Comparison of ENCODE assay signal across 11 mouse cellular contexts in genomic region chr16:92139386-92140261, GRCm38 (mm10).
A peak's percentile ranks its signal among the peaks of the same experiment; 100 is the strongest.
DNase-seq lines count a peak whose midpoint lies in the region; ATAC-seq lines count a peak whose summit lies in the region.
"Had no signal": no experiment of that assay in that cellular context is flagged by ENCODE, and none has a peak within 500 bp of the region (broad histone marks: within the 10 kb centered on the region; RNA-seq: fewer than 3 reads in every experiment).

No protein-coding gene starts in this region.

- DNase-seq in forebrain, embryonic 10.5 days (ENCODE audit: extremely low spot score, low spot score): no peak
- DNase-seq in right cerebral cortex, postnatal 10 days (ENCODE audit: low spot score in 2 of 2): peak; percentile 49 to 51
- no peak for DNase-seq in right cerebral cortex, postnatal 14 days
- no peak for DNase-seq in gastrocnemius, adult 8-10 months (ENCODE audit: low spot score in 2 of 2)
- DNase-seq in spleen, adult 12 weeks (ENCODE audit: low spot score): no peak
- DNase-seq: heart, postnatal 14 days had no signal

- ATAC-seq in forebrain, embryonic 16.5 days: no peak
- ATAC-seq in hindbrain, embryonic 15.5 days (ENCODE audit: low FRiP score, low read depth): peak; percentile 29; the same call in 1 of the 2 replicates
- no peak for ATAC-seq in activated CD4-positive, CD25-positive, alpha-beta regulatory T cell, adult 4 months

- H3K4me3 ChIP-seq in forebrain, embryonic 10.5 days: 0 out of 2 replicates have a peak overlapping the region, but pooled peaks have one; percentile 21
- H3K4me3 ChIP-seq in forebrain, embryonic 16.5 days (replicated peaks; ENCODE audit: low read length): no peak overlapping the region
- H3K4me3 ChIP-seq in hindbrain, embryonic 15.5 days: no peak overlapping the region
- H3K4me3 ChIP-seq: erythroblast, embryonic 14.5 days had no signal

- H3K9me3 ChIP-seq in forebrain, embryonic 10.5 days: peaks cover 2% of the 10 kb centered on the region; the same call in 1 of the 2 replicates
- no peaks in the 10 kb centered on the region for H3K9me3 ChIP-seq in forebrain, embryonic 16.5 days (ENCODE audit: control insufficient read depth, low read length)
- H3K9me3 ChIP-seq in hindbrain, embryonic 15.5 days: no peaks in the 10 kb centered on the region

- H3K36me3 ChIP-seq in forebrain, embryonic 10.5 days (replicated peaks): no peaks in the 10 kb centered on the region
- no peaks in the 10 kb centered on the region for H3K36me3 ChIP-seq in forebrain, embryonic 16.5 days (ENCODE audit: control insufficient read depth, insufficient read depth)
- no peaks in the 10 kb centered on the region for H3K36me3 ChIP-seq in hindbrain, embryonic 15.5 days

- no peak overlapping the region for H3K4me2 ChIP-seq in forebrain, embryonic 16.5 days (ENCODE audit: low read length)
- no peak overlapping the region for H3K4me2 ChIP-seq in hindbrain, embryonic 15.5 days

- peaks cover 54% of the 10 kb centered on the region for H3K4me1 ChIP-seq in forebrain, embryonic 10.5 days
- peaks cover 5% of the 10 kb centered on the region; the same call in 1 of the 2 replicates for H3K4me1 ChIP-seq in forebrain, embryonic 16.5 days (replicated peaks; ENCODE audit: control insufficient read depth, insufficient read depth, low read length)
- peaks cover 18% of the 10 kb centered on the region for H3K4me1 ChIP-seq in hindbrain, embryonic 15.5 days (replicated peaks)

- H3K27me3 ChIP-seq in forebrain, embryonic 10.5 days (ENCODE audit: poor library complexity, severe bottlenecking): peaks cover 27% of the 10 kb centered on the region; the same call in 1 of the 2 replicates
- H3K27me3 ChIP-seq in forebrain, embryonic 16.5 days (replicated peaks; ENCODE audit: control insufficient read depth, insufficient read depth, low read length): no peaks in the 10 kb centered on the region
- H3K27me3 ChIP-seq in hindbrain, embryonic 15.5 days: no peaks in the 10 kb centered on the region

- 31% methylated on average over 15 of the region's 15 CpGs for WGBS in forebrain, embryonic 10.5 days
- 28% methylated on average over 15 of the region's 15 CpGs for WGBS in forebrain, embryonic 16.5 days
- 34% methylated on average over 15 of the region's 15 CpGs for WGBS in hindbrain, embryonic 15.5 days

- H3K9ac ChIP-seq in forebrain, embryonic 16.5 days (replicated peaks; ENCODE audit: low read depth, low read length): no peak overlapping the region
- no peak overlapping the region for H3K9ac ChIP-seq in hindbrain, embryonic 15.5 days
- H3K9ac ChIP-seq: liver, embryonic 14.5 days had no signal

- H3K27ac ChIP-seq in forebrain, embryonic 10.5 days: peak overlapping the region; percentile 81
- H3K27ac ChIP-seq in forebrain, embryonic 16.5 days (ENCODE audit: low read length): no peak overlapping the region
- peak overlapping the region; percentile 6; the same call in 1 of the 2 replicates for H3K27ac ChIP-seq in hindbrain, embryonic 15.5 days (replicated peaks)
- H3K27ac ChIP-seq: liver, embryonic 14.5 days had no signal

Comparison
In these comparisons a context has a peak if more than half of its experiments do, and no peak if none do; other contexts are left out.
1. DNase-seq: peak in right cerebral cortex, postnatal 10 days (2 of 2); none in forebrain, embryonic 10.5 days (single experiment), right cerebral cortex, postnatal 14 days (single experiment), gastrocnemius, adult 8-10 months (0 of 2) and spleen, adult 12 weeks (single experiment).